Mouse (Mus musculus) ES-Bruce4 (cell line): ENCODE data around the gene Atg7. TPM values are rescaled to one million over a fixed set of nuclear protein-coding genes. Genes with fewer than 3 reads are reported as not detected.

Source experiments
- H3K27ac ChIP-seq: 2 replicates; pipeline ENCODE4 v1.5.1; 2012; ENCODE audit warnings: low read length, inconsistent platforms; ENCODE audit not compliant: insufficient read depth
- H3K27me3 ChIP-seq: 2 replicates; pipeline ENCODE4 v1.6.1; 2012; ENCODE audit warnings: mild to moderate bottlenecking, low read length, inconsistent platforms; ENCODE audit not compliant: control insufficient read depth, poor library complexity, insufficient read depth, severe bottlenecking
- H3K36me3 ChIP-seq: 2 replicates; pipeline ENCODE4 v1.6.1; 2012; ENCODE audit warnings: inconsistent platforms, mild to moderate bottlenecking, low read length, moderate library complexity; ENCODE audit not compliant: control insufficient read depth, poor library complexity, insufficient read depth, severe bottlenecking
- H3K4me1 ChIP-seq: one replicate; pipeline ENCODE4 v1.8.1; 2011; ENCODE audit warnings: low read length; ENCODE audit not compliant: control insufficient read depth, insufficient read depth
- H3K4me3 ChIP-seq: 2 replicates; pipeline ENCODE4 v1.5.1; 2011; ENCODE audit warnings: low read depth, mild to moderate bottlenecking, low read length
- H3K9ac ChIP-seq: 2 replicates; pipeline ENCODE4 v1.6.1; 2012; ENCODE audit warnings: low read depth, mild to moderate bottlenecking, inconsistent platforms; ENCODE audit not compliant: poor library complexity, severe bottlenecking
- H3K9me3 ChIP-seq: replicated peaks from 2 replicates; pipeline ENCODE4 v1.6.1; 2012; ENCODE audit warnings: mild to moderate bottlenecking, low read length, inconsistent platforms; ENCODE audit not compliant: control insufficient read depth, poor library complexity, insufficient read depth, severe bottlenecking
- CTCF ChIP-seq: IDR thresholded peaks from one replicate; pipeline ENCODE4 v1.8.1; 2011; ENCODE audit warnings: low read depth, low read length
- EP300 ChIP-seq: IDR thresholded peaks from 2 replicates; pipeline ENCODE4 v1.6.1; 2011; ENCODE audit warnings: low read depth, low read length; ENCODE audit not compliant: insufficient read depth
- POLR2A ChIP-seq: IDR thresholded peaks from one replicate; pipeline ENCODE4 v1.8.1; 2011; ENCODE audit warnings: low read length; ENCODE audit not compliant: insufficient read depth
- polyA plus RNA-seq: library from polyadenylated mRNA; stranded (reverse); fragments of >200 nt; gene quantifications from 2 replicates; pipeline ENCODE4 v1.2.4, GENCODE M21; 2011; ENCODE audit warnings: low read depth; ENCODE audit not compliant: missing spikeins, insufficient read depth, insufficient read length

Atg7 gene
- polyA plus RNA-seq, 1 experiment = 18.0 TPM

DNA sequence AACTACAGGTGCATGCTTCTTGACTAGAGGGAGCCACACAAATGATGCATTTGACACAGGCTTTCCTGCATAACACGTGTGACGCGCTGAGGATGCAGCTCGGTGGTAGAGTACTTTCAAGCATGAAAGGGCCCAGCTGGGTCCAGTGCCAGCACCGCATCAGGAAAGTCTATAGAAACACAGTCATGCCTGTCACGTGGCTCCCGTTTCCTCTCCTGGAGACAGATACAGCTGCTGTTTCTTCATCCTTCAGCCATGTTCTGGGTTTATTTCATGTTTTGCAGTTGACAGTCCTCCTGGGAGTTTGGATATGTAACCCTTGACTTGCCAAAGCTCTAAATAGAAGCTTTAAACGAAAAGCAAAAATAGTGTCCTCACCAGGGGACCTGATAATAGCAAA is 135.8 kb downstream of the Atg7 start:
- Histone ChIP-seq H3K27ac (no peak overlapping the region), H3K4me3 (no peak overlapping the region), H3K27me3 (no peaks in the 10 kb centered on the region), H3K4me1 (no peaks in the 10 kb centered on the region), H3K36me3 (no peaks in the 10 kb centered on the region), H3K9ac (no peak overlapping the region), H3K9me3 (no peaks in the 10 kb centered on the region)
- TF ChIP-seq POLR2A = no peak

DNA sequence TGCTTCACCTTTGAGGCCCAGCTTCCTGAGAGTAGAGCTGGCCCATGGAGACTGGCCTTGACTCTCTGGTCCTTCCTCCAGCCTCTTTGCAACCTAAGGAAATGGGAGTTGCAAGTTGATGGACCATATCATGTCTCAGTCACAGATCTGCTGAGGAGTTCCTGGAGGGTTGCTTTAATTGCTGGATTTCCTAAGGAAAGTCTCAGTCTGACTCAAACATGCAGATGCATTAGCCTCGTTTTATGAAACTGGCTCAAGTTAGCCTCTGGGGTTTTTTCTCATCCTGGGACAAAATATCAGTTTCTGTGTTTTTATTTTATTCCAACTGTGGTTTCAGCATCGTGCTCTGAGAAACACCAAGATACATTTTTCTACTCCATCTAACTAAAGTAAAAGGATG is 137.7 kb downstream of the Atg7 start:
- Histone ChIP-seq H3K9me3 (no peaks in the 10 kb centered on the region), H3K36me3 (no peaks in the 10 kb centered on the region), H3K4me3 (no peak overlapping the region), H3K4me1 (no peaks in the 10 kb centered on the region), H3K27ac (no peak overlapping the region), H3K9ac (no peak overlapping the region), H3K27me3 (no peaks in the 10 kb centered on the region)
- no peak for TF ChIP-seq POLR2A

DNA sequence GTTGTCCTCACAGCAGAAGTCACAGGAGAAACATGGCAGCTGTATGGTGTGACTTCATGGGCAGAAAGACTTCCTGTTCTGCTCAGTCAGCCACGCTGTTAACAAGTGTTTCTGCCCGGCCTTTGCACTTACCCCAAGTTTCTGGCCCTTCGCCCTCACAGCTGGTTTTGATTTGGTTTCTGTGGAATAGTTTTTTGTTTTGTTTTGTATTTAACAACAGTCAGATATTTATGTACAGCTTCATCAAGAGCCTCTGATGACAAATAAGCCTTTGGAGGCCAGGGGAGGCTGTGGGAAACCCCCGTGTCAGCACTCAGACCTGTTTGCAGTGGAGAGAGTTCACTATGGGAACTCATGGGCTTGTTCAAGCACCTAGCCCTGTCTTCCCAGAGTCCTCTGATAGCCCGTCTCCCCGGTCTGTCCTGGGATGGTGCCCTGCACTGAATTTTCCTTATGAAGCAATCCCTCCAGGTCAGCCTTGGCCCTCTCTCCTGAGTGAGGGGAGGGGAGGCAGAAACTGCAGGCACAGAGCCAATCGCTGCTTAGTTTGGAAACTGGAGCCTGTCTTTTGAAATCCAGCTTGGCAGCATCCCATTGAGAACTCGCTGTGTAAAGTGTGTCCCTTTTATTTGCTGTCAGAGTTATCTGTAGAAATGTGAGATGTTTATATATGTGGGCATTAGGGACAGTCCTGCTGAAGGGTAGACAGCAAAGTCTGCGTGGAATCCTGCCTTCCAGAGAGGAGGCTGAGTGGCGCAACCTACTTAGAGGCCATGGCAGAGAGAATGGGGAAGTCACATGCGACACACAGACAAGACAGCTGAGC is 138.7 kb downstream of the Atg7 start:
- Histone ChIP-seq H3K36me3 (no peaks in the 10 kb centered on the region), H3K9ac (no peak overlapping the region), H3K4me1 (no peaks in the 10 kb centered on the region), H3K27ac (no peak overlapping the region), H3K4me3 (no peak overlapping the region), H3K9me3 (no peaks in the 10 kb centered on the region), H3K27me3 (no peaks in the 10 kb centered on the region)
- TF ChIP-seq POLR2A (no peak), EP300 (no peak), CTCF (no peak)

DNA sequence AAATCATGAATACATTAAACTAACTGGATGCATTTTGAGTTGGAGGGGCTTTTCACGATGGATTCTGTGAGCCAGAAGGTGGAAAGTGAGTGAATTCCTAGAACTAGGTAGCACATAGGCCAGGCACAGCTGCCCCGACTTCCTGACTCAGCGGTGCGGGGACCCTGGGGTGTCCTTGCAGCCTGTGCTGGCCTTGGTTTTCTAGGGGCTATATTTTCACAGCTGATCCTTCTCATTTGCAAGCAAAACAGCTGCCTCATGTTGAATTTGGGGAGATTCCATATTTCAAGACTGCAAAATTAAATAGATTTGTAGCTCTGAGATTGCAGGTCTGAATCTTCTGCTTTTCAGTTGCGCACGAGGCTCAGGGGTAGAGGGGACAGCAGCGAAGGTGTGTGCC is 139.6 kb downstream of the Atg7 start:
- H3K27ac ChIP-seq = no peak overlapping the region

DNA sequence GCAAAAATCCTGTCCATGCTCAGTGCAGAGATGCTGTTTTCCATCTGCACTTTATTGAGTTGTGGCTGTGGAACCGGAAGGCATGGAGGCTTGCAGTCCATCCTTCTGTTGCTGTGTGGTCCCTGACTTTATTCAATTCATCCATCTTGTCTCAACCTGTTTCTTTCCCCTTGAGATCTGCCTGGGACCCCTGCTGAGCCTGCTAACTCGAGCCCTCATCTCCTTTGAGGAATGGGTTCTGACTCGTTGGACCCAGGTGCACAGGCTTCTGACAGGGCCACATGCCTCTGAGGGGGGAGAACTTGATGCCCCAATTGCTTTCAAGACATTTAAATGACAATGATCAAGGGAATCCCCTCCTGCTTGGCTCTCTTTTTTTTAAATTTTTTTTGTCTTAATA is 143.6 kb downstream of the Atg7 start:
- TF ChIP-seq EP300 (no peak), POLR2A (no peak), CTCF (no peak)
- Histone ChIP-seq H3K27ac (no peak overlapping the region), H3K27me3 (no peaks in the 10 kb centered on the region), H3K4me1 (no peaks in the 10 kb centered on the region), H3K36me3 (no peaks in the 10 kb centered on the region), H3K9me3 (no peaks in the 10 kb centered on the region), H3K4me3 (no peak overlapping the region), H3K9ac (no peak overlapping the region)

More for the DNA sequence above, 139.6 kb downstream of the Atg7 start:
- no peaks in the 10 kb centered on the region for H3K36me3 ChIP-seq
- no peaks in the 10 kb centered on the region for H3K9me3 ChIP-seq
- H3K9ac ChIP-seq = no peak overlapping the region
- no peak overlapping the region for H3K4me3 ChIP-seq
- TF ChIP-seq CTCF (no peak), POLR2A (no peak), EP300 (no peak)
- no peaks in the 10 kb centered on the region for H3K27me3 ChIP-seq
- H3K4me1 ChIP-seq = no peaks in the 10 kb centered on the region

DNA sequence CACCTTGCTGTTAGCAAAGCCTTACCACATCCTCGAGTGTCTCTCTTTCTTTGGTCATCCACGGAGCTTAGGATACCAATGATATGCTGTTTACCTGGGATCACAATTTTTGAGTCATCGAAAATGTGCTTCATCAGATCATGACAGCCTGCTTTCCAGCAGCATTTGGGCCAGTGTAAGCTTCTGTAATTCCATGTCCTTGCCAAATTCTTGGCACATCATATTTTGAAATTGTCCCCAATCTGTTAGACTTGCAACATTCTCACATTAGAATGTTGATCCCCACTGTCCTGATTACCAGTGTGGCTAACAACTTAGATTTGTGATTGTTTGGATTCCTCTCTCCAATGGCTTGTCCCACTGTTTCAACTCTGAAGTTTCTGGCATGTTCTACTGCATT is 144.7 kb downstream of the Atg7 start:
- Histone ChIP-seq H3K27me3 (no peaks in the 10 kb centered on the region), H3K9me3 (no peaks in the 10 kb centered on the region), H3K4me1 (no peaks in the 10 kb centered on the region), H3K9ac (no peak overlapping the region), H3K4me3 (no peak overlapping the region), H3K36me3 (no peaks in the 10 kb centered on the region), H3K27ac (no peak overlapping the region)
- TF ChIP-seq POLR2A (no peak), CTCF (no peak)
